Mouse (Mus musculus) layer of hippocampus, adult 9-10 months (tissue): Measurements from ENCODE around the gene Tmod3.
"Not testable (repeated sequence)": the region's sequence is repeated elsewhere in the genome, so short reads cannot be mapped to it uniquely, and the experiment has no call there.

Experiments used
- DNase-seq: peaks from one replicate; pipeline ENCODE4 v3.0.0; 2022; ENCODE audit warnings: low spot score

Tmod3 gene

DNA sequence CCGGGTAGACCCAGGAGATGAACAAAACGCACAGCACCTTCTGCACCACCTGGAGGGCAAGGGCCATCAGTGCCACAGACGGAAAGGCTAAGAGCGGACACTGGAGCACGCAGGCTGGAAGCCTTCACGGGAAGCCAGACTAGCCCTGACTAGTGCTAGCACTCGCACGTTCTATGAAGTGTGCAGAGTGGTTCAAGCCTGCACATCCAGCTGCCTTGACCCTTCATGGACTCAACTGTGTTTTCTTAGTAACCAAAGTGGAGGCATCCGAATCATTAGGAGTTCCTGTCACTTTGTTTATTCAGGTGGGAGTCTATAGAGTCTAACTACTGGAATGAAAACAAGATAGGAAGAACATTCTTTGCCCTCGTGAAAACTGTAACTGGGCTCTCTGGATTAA, 63.5 kb downstream of the Tmod3 start:
- no peak for DNase-seq

DNA sequence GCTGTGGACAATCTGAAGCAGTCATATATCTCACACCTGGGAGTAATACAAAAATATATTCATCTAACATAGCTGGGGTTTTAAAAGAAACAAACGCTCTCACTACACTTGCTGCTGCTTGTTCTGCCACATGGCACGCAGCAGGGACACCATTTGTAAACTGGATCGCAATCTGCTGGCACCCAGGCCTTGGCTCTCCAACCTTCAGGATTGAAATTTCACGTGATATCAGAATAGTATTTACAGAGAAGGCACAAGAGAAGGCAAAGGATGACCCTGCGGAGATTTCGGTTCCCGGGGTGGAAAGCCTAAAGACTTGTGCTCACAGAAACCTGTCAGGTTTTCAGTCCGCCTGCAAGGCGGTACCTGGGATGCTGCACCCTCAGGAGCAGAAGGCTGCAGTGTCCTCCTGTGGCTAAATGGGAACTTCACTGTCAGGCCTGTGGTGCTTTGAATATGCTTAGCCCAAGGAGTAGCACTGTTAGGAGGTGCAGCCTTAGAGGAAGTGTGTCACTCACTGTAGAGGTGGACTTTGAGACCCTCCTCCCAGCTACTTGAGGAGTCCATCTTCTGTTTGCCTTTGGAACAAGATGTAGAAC, 65.0 kb downstream of the Tmod3 start:
- DNase-seq, result no peak

DNA sequence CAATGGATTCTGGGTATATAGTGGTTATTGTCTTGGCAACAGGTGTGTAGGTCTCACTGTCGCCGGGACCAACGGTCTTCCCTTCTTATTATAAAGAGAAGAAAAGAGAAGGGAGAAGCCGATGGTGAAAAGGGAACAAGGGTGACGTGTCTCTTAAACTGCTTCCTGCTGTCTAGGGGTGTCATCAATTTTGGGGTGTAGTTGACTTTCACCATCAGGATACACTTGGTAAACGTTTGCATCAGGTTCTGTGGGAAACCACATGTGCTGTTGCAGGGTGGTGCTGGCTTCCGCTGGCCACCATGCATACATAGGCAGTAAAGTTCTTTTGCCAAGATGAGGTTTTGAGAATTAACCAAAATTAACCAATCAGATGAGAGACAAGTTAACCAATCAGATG, 71.2 kb downstream of the Tmod3 start:
- DNase-seq, result not testable (repeated sequence)

GRCm38 (mm10) chr9:75485231-75485630, 74.2 kb downstream of the Tmod3 start:
- no peak for DNase-seq

DNA sequence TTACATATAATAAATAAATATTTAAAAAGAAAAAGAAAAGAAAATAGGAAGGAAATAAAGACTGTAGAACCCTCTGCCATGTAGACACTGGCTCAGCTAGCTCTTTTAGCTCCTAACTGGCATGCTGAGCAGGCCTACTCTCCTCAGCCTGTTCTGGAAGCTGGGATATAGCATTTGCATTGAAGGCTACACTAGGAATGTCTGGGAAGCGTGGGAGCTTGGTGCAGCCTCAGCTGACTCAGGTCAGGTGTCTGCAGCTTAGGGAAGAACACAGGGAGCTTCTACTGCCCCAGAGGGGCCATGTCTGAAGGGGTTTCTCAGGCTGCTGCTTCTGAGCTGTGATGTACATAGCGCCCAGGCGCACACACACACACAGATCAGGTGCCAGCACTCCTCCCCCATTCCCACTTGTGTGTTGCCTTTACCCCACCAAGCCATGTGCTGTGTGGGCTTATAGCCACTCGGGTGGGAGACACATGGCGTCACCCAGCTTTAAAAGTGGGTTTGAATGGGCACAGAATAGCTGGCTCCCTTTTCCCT, 78.9 kb downstream of the Tmod3 start:
- DNase-seq, result no peak

- no peak for DNase-seq
Observed at GRCm38 (mm10) chr9:75479106-75479725, 80.2 kb downstream of the Tmod3 start.

GRCm38 (mm10) chr9:75477212-75477611, 82.2 kb downstream of the Tmod3 start:
- DNase-seq, result no peak

- no peak for DNase-seq
Observed at GRCm38 (mm10) chr9:75468297-75468696, 91.2 kb downstream of the Tmod3 start.

DNA sequence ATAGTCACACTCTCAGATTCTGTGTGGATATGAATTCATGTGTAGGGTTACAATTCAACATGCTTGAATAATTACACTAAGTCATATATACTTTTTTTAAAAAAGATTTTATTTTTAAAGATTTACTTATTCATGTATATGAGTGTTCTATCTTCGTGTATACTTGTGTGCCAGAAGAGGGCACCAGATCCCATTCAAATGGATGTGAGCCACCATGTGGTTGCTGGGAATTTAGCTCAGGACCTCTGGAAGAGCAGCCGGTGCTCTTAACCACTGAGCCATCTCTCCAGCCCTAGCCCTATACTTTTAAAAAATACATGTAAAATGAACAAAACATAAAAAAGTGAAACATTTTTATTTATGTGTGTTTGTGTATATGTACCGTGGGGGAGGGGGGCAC, 91.9 kb downstream of the Tmod3 start:
- DNase-seq, result no peak

- no peak for DNase-seq
Observed at GRCm38 (mm10) chr9:75466641-75467040, 92.8 kb downstream of the Tmod3 start.

DNA sequence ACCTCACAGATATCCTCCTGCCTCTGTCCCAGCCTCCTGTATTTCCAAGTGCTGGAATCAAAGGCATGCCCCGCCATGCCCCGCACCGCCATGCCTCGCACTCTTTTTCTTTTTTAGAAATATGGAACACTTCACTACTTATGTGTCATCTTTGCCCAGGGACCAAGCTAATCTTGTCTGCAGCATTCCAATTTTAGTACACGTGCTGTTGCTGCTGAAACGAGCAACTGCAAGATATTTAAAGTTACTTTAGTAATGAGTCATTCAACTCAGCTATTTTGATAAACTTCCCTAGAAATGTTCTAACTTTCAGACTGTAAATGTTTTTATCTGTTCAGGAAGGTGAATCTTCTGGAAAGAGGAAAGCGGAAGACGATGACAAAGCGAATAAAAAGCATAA, 93.6 kb downstream of the Tmod3 start:
- DNase-seq, result no peak

DNA sequence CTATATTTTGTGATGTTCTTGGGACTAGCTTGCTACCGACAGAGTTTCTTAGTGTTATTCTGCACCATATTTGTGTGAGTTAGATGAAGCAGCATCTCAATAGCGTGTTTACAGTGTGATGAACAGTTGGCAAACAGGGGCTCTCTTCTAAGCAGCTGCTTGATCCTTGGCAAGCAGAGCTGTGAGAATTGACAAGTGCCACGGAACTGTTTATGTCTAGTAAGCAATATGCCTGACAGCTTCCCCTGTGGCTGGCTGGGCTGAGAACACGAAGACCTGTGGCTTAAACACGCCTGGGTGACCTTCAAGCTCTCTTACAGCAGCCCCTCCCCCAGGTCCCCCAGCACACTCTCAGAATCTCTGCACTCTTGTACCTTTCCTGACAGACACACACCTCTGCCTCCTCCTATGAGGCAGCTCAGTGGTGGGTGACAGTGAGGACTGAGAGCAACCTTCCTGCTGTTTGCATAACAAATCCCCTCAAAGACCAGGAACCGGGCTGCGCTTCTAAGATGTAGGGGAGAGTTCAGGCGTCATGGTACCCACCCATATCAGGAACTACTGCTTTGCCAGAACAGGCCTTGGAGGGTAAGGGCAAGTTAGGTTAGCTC, 96.3 kb downstream of the Tmod3 start:
- DNase-seq, result no peak

DNA sequence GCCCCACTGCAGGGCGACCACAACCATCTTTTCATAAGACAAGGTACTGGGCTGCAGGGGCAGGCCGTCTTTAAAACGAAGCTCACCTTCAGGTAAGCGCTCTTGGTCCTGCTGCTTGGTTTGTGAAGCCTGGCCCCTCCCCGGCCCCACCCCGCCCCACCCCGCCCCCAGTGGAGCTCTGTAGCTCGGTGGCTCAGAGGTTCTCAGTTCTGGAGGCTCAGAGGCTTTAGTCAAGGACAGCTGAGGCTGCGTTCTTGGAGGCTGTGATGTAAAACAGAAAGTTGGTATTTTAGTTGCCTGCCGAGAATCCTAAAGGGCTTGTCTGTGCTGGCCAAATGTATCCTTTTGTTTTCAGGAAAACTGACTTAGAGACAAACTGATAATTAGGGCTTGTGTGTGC, 103.8 kb downstream of the Tmod3 start:
- DNase-seq, result no peak

DNA sequence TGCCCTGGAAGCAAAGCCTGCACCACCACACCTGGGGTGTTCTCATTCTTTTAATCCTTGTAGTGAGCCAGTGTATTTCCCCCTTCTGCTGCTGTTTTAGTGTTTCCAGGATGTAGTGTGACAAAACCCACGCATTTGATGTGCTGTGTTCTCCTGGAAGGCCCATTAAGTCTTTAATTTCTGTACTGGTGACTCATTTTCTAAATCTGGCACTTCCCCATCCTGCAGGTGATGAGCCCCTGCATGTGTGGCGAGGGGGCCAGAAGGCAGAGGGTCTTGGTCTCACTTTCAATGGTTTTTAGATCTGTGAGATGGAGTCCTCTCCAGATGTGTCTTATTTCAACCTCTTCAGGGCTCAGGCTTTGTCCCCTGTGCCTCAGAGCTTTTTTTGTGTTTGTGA, 105.5 kb downstream of the Tmod3 start:
- DNase-seq, result no peak

DNA sequence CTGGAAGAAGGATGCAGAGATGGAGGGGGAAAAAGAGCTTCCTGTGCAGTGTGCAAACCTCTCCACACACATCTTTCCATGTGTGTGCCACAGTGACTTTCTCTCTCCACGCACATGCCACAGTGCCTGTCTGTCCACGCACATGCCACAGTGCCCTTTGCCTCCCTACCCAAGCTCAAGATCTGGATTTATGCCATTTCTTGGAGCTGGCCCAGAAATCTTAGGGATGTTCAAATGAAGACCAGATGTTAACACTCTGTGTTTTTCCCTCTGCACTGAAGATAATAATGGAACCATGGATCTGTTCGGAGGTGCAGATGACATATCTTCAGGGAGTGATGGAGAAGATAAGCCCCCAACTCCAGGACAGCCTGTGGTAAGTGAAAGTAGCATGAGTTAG, 111.4 kb downstream of the Tmod3 start:
- DNase-seq, result no peak
